Mouse (Mus musculus) ovary, adult 18-20 months (tissue): ENCODE measurements around the gene Kcnh1.

Experiments
- DNase-seq: peaks from one replicate; pipeline ENCODE4 v3.0.0; 2022; ENCODE audit warnings: low spot score, mixed read lengths

The Kcnh1 gene

GRCm38 (mm10) chr1:192324223-192324622 lies 133.6 kb downstream of the Kcnh1 start:
- no peak for DNase-seq

- no peak for DNase-seq
Observed at GRCm38 (mm10) chr1:192327052-192327451, 136.5 kb downstream of the Kcnh1 start.

- DNase-seq, result no peak
Observed at GRCm38 (mm10) chr1:192331207-192331606, 140.6 kb downstream of the Kcnh1 start.

GRCm38 (mm10) chr1:192336029-192336428 lies 145.5 kb downstream of the Kcnh1 start:
- no peak for DNase-seq

GRCm38 (mm10) chr1:192339361-192340077 lies 148.9 kb downstream of the Kcnh1 start:
- no peak for DNase-seq

GRCm38 (mm10) chr1:192341774-192342173 lies 151.2 kb downstream of the Kcnh1 start:
- no peak for DNase-seq

- DNase-seq, result no peak
Observed at GRCm38 (mm10) chr1:192343996-192344395, 153.4 kb downstream of the Kcnh1 start.

- no peak for DNase-seq
Observed at GRCm38 (mm10) chr1:192347327-192347726, 156.8 kb downstream of the Kcnh1 start.

- no peak for DNase-seq
Observed at GRCm38 (mm10) chr1:192356231-192356630, 165.7 kb downstream of the Kcnh1 start.

- DNase-seq, result no peak
Observed at GRCm38 (mm10) chr1:192359212-192359611, 168.6 kb downstream of the Kcnh1 start.

GRCm38 (mm10) chr1:192368336-192368735 lies 177.8 kb downstream of the Kcnh1 start:
- no peak for DNase-seq

GRCm38 (mm10) chr1:192371943-192372614 lies 181.5 kb downstream of the Kcnh1 start:
- no peak for DNase-seq

GRCm38 (mm10) chr1:192378546-192379075 lies 188.0 kb downstream of the Kcnh1 start:
- no peak for DNase-seq

- no peak for DNase-seq
Observed at GRCm38 (mm10) chr1:192380596-192381041, 190.0 kb downstream of the Kcnh1 start.

GRCm38 (mm10) chr1:192387624-192388023 lies 197.1 kb downstream of the Kcnh1 start:
- DNase-seq, result no peak

GRCm38 (mm10) chr1:192391041-192391440 lies 200.5 kb downstream of the Kcnh1 start:
- DNase-seq, result no peak

GRCm38 (mm10) chr1:192392232-192392631 lies 201.7 kb downstream of the Kcnh1 start:
- no peak for DNase-seq

GRCm38 (mm10) chr1:192399667-192400490 lies 209.3 kb downstream of the Kcnh1 start:
- DNase-seq, result no peak

GRCm38 (mm10) chr1:192400991-192401390 lies 210.4 kb downstream of the Kcnh1 start:
- no peak for DNase-seq

GRCm38 (mm10) chr1:192402911-192403704 lies 212.5 kb downstream of the Kcnh1 start:
- no peak for DNase-seq

- no peak for DNase-seq
Observed at GRCm38 (mm10) chr1:192405136-192405535, 214.6 kb downstream of the Kcnh1 start.

- no peak for DNase-seq
Observed at GRCm38 (mm10) chr1:192406589-192406988, 216.0 kb downstream of the Kcnh1 start.
